Mouse (Mus musculus) limb, embryonic 13.5 days (tissue): ENCODE results near the gene Erv3. TPM values are rescaled to one million over a fixed set of nuclear protein-coding genes. Genes with fewer than 3 reads are reported as not detected.
"Not testable (repeated sequence)": the region's sequence is repeated elsewhere in the genome, so short reads cannot be mapped to it uniquely, and the experiment has no call there.

Experiments
- ATAC-seq: fragments of 200-750 bp; cut with Nextera tagmentation; 2 replicates; pipeline ENCODE4 v1.8.0; 2017; ENCODE audit warnings: low read depth, moderate number of reproducible peaks, moderate TSS enrichment; ENCODE audit not compliant: low FRiP score
- H3K27ac ChIP-seq: fragments of 300-500 bp; sonication (generic); 2 replicates; pipeline ENCODE4 v1.5.1; 2015; ENCODE audit warnings: inconsistent platforms, mild to moderate bottlenecking, moderate library complexity
- H3K27me3 ChIP-seq: fragments of 300-500 bp; sonication (generic); 2 replicates; pipeline ENCODE4 v1.6.1; 2015; ENCODE audit warnings: mild to moderate bottlenecking, inconsistent platforms
- H3K36me3 ChIP-seq: fragments of 300-500 bp; sonication (generic); 2 replicates; pipeline ENCODE4 v1.6.1; 2015; ENCODE audit warnings: inconsistent platforms, mild to moderate bottlenecking, moderate library complexity
- H3K4me1 ChIP-seq: fragments of 300-500 bp; sonication (generic); 2 replicates; pipeline ENCODE4 v1.6.1; 2015; ENCODE audit warnings: inconsistent platforms
- H3K4me2 ChIP-seq: fragments of 300-500 bp; sonication (generic); replicated peaks from 2 replicates; pipeline ENCODE4 v1.6.1; 2015; ENCODE audit warnings: inconsistent platforms, mild to moderate bottlenecking, moderate library complexity
- H3K4me3 ChIP-seq: fragments of 300-500 bp; sonication (generic); 2 replicates; pipeline ENCODE4 v1.5.1; 2015; ENCODE audit warnings: moderate library complexity, mild to moderate bottlenecking, inconsistent platforms
- H3K9ac ChIP-seq: fragments of 300-500 bp; sonication (generic); 2 replicates; pipeline ENCODE4 v1.6.1; 2015; ENCODE audit warnings: mild to moderate bottlenecking, inconsistent platforms
- H3K9me3 ChIP-seq: fragments of 300-500 bp; sonication (generic); 2 replicates; pipeline ENCODE4 v1.6.1; 2016; ENCODE audit warnings: inconsistent platforms
- WGBS: fragments of 180-500 bp; shearing (Covaris S2); methylation state at CpG from one replicate; pipeline ENCODE4 v1.1.7; 2015; 5-methylcytosine and 5-hydroxymethylcytosine counted together
- polyA plus RNA-seq: library from polyadenylated mRNA; unstranded; fragments of >200 nt; fragmentation: Nextera tagmentation; extraction: Ambion mirVana; gene quantifications from 2 replicates; pipeline ENCODE4 v1.2.1, GENCODE M21; 2015

Erv3 gene
- polyA plus RNA-seq, 1 experiment from 2014 or later: not detected

DNA sequence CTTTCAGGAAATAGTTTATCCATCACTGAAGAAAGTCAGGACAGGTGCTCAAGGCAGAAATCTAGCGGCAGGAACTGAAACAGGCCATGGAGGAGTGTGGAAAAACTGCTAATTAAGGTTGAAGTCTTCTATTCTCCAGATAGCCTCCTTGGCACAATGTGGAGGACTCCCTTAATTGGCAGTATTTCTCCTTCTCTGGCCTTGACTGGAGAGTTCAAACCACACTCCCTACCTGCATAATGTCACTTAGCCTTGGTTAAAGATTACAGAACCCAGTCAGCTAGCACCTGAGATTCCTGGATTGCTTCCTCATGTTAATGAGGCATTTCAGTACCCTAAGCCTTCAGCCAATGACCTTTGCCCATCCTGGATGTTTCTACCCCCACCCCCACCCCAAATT is 25.3 kb downstream of the Erv3 start:
- no peak overlapping the region for H3K4me3 ChIP-seq
- peaks cover 11% of the 10 kb centered on the region for H3K9me3 ChIP-seq
- H3K36me3 ChIP-seq: no peaks in the 10 kb centered on the region
- H3K27ac ChIP-seq: no peak overlapping the region
- no peak for ATAC-seq
- H3K9ac ChIP-seq: no peak overlapping the region
- no peaks in the 10 kb centered on the region for H3K27me3 ChIP-seq
- no peaks in the 10 kb centered on the region for H3K4me1 ChIP-seq
- no peak overlapping the region for H3K4me2 ChIP-seq
- 100% methylated on average over 1 of the region's 1 CpGs for WGBS

DNA sequence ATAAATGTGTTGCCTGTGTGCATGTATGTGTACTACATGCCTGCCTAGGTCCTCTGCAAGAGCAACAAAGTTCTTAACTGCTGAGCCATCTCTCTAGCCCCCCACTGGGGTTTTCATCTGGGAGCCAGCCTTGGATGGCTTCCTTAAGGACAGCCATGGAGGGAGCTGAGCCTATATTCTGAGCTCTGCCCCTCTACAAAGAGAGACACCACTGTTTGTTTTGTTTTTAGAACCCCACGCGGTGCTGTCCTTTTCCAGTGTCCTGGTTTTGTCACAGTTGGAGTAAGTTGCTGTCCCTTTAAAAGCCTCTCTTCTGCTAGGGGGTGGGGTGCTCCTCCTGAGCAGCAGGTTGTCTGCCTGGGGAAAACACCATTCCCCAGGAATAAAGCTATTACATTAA is 27.7 kb downstream of the Erv3 start:
- 46% methylated on average over 2 of the region's 2 CpGs for WGBS
- ATAC-seq: no peak
- Histone ChIP-seq H3K9me3 (peaks cover 11% of the 10 kb centered on the region), H3K36me3 (no peaks in the 10 kb centered on the region), H3K4me2 (no peak overlapping the region), H3K27ac (no peak overlapping the region), H3K9ac (no peak overlapping the region), H3K27me3 (no peaks in the 10 kb centered on the region), H3K4me1 (no peaks in the 10 kb centered on the region), H3K4me3 (no peak overlapping the region)

DNA sequence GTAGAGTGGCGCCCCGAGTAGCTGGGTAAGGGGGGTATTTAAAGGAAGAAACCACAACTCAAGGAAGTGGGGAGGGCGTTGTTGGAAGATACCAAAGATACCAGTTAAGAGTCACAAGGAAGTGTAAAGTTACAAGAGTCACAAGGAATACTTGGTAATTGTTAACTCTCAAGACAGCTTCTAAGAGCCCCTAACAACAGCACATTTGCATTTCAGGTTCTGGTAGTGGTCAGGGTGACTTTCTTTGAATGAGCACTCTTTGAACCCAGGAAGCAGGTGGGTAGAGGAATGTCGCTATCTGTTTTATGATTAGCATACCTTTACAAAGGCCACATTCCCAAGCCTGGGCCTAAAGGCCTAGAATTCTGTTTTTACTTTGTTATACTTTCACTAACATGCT is 28.6 kb downstream of the Erv3 start:
- H3K36me3 ChIP-seq, H3K4me3 ChIP-seq, H3K4me2 ChIP-seq, H3K27me3 ChIP-seq, ATAC-seq, H3K9ac ChIP-seq, H3K4me1 ChIP-seq, H3K27ac ChIP-seq: not testable (repeated sequence)
- 78% methylated on average over 4 of the region's 4 CpGs for WGBS
- peaks cover 11% of the 10 kb centered on the region for H3K9me3 ChIP-seq

DNA sequence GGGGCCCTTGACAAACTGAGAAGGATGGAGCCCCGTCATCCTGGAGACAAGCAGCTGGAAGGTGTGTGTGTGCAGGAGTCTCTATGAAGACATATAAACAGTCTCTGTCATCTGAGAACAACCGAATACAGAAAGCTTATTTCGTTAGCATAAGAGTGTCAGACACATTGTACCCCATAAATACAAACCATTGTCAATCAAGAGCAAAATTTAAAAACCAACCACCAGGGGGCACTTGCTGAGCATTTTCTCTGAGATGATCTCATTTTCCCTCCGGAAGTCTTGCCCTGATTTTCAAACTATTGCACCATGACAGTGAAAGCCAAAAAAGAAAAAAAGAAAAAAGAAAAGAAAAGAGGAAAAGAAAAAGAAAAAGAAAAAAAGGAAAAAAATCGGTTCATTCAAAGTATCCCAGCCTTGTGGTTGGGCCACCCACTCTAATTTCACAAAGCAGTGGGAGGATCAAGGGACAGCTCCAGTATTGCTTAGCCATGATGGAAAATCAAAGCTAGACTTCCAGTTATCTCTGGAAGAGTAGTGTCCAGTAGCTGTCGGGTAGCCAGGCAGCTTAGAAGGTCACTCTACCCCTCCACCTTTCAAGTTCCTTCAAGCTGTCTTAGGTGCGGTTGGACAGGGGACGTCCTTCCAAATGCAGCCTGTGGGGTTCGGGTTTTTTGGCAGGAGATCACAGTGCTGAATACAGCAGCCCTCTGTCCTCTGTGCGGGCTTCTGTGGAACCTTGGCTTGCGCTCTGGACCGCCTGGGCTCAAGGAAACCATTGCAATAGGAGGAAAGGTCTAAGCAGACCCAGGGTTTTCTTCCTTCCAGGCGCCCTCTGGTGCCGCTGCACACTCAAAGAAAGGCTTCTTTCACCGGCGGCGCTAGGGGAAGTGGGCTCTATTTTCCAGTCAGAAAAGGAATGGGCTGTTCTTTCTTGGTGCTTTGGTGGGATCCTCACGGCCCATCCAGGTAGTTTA is 31.3 kb downstream of the Erv3 start:
- H3K4me1 ChIP-seq: no peaks in the 10 kb centered on the region
- 0 out of 2 replicates have a peak, but pooled peaks cover 3% of the 10 kb centered on the region for H3K27me3 ChIP-seq
- H3K9me3 ChIP-seq: peaks cover 4% of the 10 kb centered on the region; the same call in 1 of the 2 replicates
- H3K4me2 ChIP-seq: peak overlapping the region; percentile 25; the same call in 1 of the 2 replicates
- no peak for ATAC-seq
- 51% methylated on average over 18 of the region's 18 CpGs for WGBS
- H3K4me3 ChIP-seq: no peak overlapping the region
- no peaks in the 10 kb centered on the region for H3K36me3 ChIP-seq
- H3K9ac ChIP-seq: no peak overlapping the region
- H3K27ac ChIP-seq: no peak overlapping the region

DNA sequence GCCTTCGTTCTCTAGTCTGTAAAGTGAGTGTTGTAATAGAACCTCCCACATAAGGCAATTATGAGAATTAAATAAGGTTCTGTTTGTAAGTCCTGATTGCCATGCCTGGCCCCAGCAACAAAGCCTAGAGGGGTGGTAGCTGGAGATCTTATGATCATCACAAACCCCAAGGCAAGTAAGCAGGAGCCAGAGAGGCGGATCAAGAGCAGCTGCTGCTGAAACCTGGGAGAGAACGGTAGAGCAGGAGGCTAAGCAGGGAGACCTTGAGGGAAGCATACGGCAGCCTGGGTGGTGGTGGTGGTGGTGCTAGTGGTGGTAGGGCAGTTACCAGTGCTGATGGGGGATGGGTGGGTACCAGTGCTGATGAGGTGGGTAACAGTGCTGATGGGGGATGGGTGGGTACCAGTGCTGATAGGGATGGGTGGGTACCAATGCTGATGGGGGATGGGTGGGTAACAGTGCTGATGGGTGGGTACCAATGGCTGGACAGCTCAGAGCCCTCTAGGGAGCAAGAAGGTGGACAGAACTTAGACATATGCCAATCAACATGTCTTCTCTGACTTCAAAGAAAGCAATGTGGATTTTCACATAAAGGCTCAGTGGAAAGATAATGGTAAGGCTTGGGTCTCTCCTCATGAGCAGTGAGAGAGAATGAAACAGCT is 32.4 kb downstream of the Erv3 start:
- ATAC-seq: no peak
- H3K9ac ChIP-seq: no peak overlapping the region

GRCm38 (mm10) chr2:131825498-131825897 is 34.0 kb downstream of the Erv3 start:
- 69% methylated on average over 2 of the region's 2 CpGs for WGBS
- no peak overlapping the region for H3K9ac ChIP-seq
- H3K4me2 ChIP-seq: no peak overlapping the region
- H3K9me3 ChIP-seq: no peaks in the 10 kb centered on the region
- H3K27ac ChIP-seq: no peak overlapping the region
- H3K4me1 ChIP-seq: peaks cover 2% of the 10 kb centered on the region; the same call in 1 of the 2 replicates
- no peak for ATAC-seq
- no peak overlapping the region for H3K4me3 ChIP-seq
- no peaks in the 10 kb centered on the region for H3K36me3 ChIP-seq
- 0 out of 2 replicates have a peak, but pooled peaks cover 3% of the 10 kb centered on the region for H3K27me3 ChIP-seq

More for the DNA sequence above, 32.4 kb downstream of the Erv3 start:
- Histone ChIP-seq H3K9me3 (no peaks in the 10 kb centered on the region), H3K36me3 (no peaks in the 10 kb centered on the region), H3K4me3 (no peak overlapping the region), H3K4me2 (no peak overlapping the region), H3K27me3 (0 out of 2 replicates have a peak, but pooled peaks cover 3% of the 10 kb centered on the region), H3K4me1 (no peaks in the 10 kb centered on the region), H3K27ac (no peak overlapping the region)
- 71% methylated on average over 4 of the region's 4 CpGs for WGBS

DNA sequence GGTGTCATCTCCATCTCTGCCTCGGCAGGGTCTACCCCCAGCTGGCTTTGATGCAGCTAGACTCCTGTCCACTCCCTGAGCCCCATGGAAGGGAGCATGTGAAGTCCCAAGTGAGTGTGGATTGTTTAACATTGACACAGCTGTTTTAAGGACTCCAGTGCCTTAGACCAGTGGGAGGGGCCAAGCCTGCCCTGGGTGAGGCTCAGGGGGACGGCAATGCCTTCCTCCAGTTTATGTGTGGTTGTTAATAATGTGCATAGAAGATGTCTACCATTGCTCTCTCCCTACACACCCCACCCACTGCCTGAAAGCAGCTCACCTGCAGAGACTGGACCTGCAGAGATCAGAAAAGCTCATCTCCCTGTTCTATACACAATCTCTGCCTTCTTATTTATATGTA is 35.6 kb downstream of the Erv3 start:
- H3K4me2 ChIP-seq: no peak overlapping the region
- H3K36me3 ChIP-seq: no peaks in the 10 kb centered on the region
- no peak overlapping the region for H3K27ac ChIP-seq
- H3K4me1 ChIP-seq: peaks cover 4% of the 10 kb centered on the region; the same call in 1 of the 2 replicates
- 0 out of 2 replicates have a peak, but pooled peaks cover 3% of the 10 kb centered on the region for H3K27me3 ChIP-seq
- no peak for ATAC-seq
- H3K9me3 ChIP-seq: no peaks in the 10 kb centered on the region
- 26% methylated on average over 2 of the region's 2 CpGs for WGBS
- H3K9ac ChIP-seq: no peak overlapping the region
- no peak overlapping the region for H3K4me3 ChIP-seq

DNA sequence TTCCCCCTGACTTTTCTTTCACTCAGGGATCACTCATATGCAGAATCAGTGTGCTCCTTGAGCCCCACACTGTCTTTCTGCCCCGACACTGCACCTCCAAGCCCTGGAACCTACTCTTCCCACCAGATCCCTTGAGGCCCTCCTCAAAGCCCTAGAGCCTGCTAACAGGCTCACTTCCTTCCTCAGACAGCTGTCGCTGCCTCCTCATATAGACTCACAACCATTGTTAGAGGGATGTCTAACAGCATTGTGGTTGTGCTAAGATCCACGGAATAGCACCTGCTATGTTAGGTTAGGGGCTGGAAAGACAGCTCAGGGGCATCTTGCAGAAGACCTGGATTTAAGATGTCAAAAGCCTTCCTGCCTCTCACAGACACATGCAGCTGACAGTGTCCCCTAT is 37.1 kb downstream of the Erv3 start:
- no peaks in the 10 kb centered on the region for H3K9me3 ChIP-seq
- H3K27me3 ChIP-seq: 0 out of 2 replicates have a peak, but pooled peaks cover 3% of the 10 kb centered on the region
- no peak overlapping the region for H3K4me3 ChIP-seq
- no peaks in the 10 kb centered on the region for H3K36me3 ChIP-seq
- no peak for ATAC-seq
- 84% methylated on average over 3 of the region's 3 CpGs for WGBS
- no peak overlapping the region for H3K9ac ChIP-seq
- peaks cover 4% of the 10 kb centered on the region; the same call in 1 of the 2 replicates for H3K4me1 ChIP-seq
- no peak overlapping the region for H3K27ac ChIP-seq
- H3K4me2 ChIP-seq: no peak overlapping the region

- H3K9me3 ChIP-seq: no peaks in the 10 kb centered on the region
- peaks cover 4% of the 10 kb centered on the region; the same call in 1 of the 2 replicates for H3K4me1 ChIP-seq
- H3K4me3 ChIP-seq: no peak overlapping the region
- H3K27ac ChIP-seq: no peak overlapping the region
- no peak overlapping the region for H3K4me2 ChIP-seq
- no peak for ATAC-seq
- H3K27me3 ChIP-seq: 0 out of 2 replicates have a peak, but pooled peaks cover 3% of the 10 kb centered on the region
- no peaks in the 10 kb centered on the region for H3K36me3 ChIP-seq
- 68% methylated on average over 3 of the region's 3 CpGs for WGBS
- no peak overlapping the region for H3K9ac ChIP-seq
Observed at GRCm38 (mm10) chr2:131821708-131821990, 37.9 kb downstream of the Erv3 start.

DNA sequence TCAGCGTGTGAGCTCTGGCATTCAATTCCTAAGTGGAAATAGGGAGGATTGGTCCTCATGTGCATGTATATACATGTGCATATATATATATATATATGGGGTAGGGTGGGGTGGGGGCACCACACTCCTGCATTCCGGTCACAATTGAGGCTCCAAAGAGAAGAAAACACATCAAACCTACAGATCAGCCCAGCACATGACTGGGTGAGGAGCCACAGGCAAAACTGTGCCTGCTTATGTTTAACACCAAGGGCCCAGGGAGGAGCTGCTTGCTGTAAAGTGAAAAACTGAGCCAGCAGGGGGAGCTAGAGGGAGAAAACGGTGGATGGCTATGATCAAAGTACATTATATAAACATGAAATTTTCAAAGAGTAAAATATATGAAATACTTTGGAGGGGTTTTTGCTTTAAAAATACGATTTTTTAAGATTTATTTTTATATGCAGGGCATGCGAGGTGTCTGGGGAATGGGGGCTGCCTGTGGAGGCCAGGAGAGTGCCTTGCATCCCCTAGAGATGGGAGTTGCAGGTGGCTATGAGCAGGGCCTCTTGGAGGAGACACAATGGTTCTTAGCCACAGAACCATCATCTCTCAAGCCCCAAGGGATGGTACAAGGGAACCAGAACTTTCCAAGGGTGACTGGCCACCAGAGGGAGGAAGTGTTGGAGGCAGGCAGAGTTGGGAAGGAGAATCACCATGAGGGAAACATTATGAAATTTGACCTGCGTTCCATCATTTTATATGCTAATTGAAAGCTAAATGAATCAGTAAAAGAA is 38.4 kb downstream of the Erv3 start:
- Histone ChIP-seq H3K4me2 (no peak overlapping the region), H3K4me3 (no peak overlapping the region), H3K36me3 (no peaks in the 10 kb centered on the region), H3K27ac (no peak overlapping the region), H3K9me3 (no peaks in the 10 kb centered on the region), H3K9ac (no peak overlapping the region), H3K27me3 (0 out of 2 replicates have a peak, but pooled peaks cover 6% of the 10 kb centered on the region), H3K4me1 (peaks cover 4% of the 10 kb centered on the region; the same call in 1 of the 2 replicates)
- WGBS: 32% methylated on average over 6 of the region's 6 CpGs
- ATAC-seq: 0 out of 2 replicates have a peak, but pooled peaks have one; percentile 41

DNA sequence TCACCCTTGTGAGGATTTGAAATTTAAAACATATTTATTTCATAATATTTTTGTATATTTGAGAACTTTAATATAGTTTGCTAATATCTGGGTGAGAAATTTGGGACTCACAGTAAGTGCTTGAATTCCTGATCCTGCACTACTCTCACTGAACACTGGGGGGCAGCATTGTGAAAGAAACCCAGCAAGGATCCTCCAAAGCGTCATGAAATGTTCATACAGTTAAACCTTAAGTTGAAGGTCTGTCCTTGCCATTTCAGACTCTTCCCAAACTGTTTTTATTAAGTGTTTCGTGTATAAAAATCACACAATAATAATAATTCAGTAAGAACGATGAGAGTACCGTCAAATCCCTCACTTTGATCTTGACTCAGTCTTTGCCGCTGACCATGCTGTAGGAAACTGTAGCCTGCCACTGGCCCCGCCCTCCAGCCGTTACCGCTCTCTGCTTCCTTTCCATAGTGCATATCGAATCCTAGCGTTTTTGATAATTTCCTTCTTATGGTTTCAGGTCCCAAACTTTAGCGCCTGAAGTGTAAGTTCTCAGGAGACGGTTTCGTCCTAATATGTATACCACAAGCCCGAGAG is 39.4 kb downstream of the Erv3 start:
- Histone ChIP-seq H3K9me3 (no peaks in the 10 kb centered on the region), H3K4me1 (peaks cover 4% of the 10 kb centered on the region; the same call in 1 of the 2 replicates), H3K9ac (0 out of 2 replicates have a peak overlapping the region, but pooled peaks have one; percentile 31), H3K4me2 (peak overlapping the region; percentile 58), H3K27ac (no peak overlapping the region), H3K27me3 (0 out of 2 replicates have a peak, but pooled peaks cover 3% of the 10 kb centered on the region), H3K4me3 (peak overlapping the region; percentile 22), H3K36me3 (no peaks in the 10 kb centered on the region)
- WGBS: 23% methylated on average over 14 of the region's 14 CpGs
- ATAC-seq: no peak
